Mouse (Mus musculus): ENCODE results near the gene Vmn2r108. TPM values are rescaled to one million over a fixed set of nuclear protein-coding genes. Genes with fewer than 3 reads are reported as not detected.
"Not testable (repeated sequence)": the region's sequence is repeated elsewhere in the genome, so short reads cannot be mapped to it uniquely, and the experiment has no call there.

The Vmn2r108 gene
- not detected in 2 replicates for polyA plus RNA-seq (2012; ENCODE audit: insufficient read depth, low replicate concordance)

GRCm38 (mm10) chr17:20481231-20481630 is at the start of gene Vmn2r108:
Gene Vmn2r108 (minus strand): TSS chr17:20481331.
- TF ChIP-seq FLI1 (IDR thresholded peaks at IDR 0.05; ENCODE audit: low read length): no peak
- TF ChIP-seq GATA1 (IDR thresholded peaks at IDR 0.05; ENCODE audit: borderline replicate concordance, low read length): no peak

DNA sequence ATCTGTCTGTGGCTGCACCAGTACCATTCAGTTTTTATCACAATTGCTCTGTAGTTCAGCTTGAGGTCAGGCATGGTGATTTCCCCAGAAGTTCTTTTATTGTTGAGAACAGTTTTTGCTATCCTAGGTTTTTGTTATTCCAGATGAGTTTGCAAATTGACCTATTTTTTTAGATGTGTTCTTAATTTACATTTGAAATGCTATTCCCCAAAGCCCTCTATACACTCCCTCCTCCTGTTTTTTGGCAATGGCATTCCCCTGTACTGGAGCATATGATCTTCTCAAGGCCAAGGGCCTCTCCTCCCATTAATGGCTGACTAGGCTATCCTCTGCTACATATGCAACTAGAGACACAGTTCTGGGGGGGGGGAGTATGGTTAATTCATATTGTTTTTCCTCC is 27.1 kb upstream of the Vmn2r108 start:
- not testable (repeated sequence) for H3K4me3 ChIP-seq (replicated peaks); H3K36me3 ChIP-seq (replicated peaks; ENCODE audit: low read length); H3K4me1 ChIP-seq; H3K27me3 ChIP-seq (replicated peaks); H3K9me3 ChIP-seq

More at GRCm38 (mm10) chr17:20481231-20481630, at the start of gene Vmn2r108:
- no peaks in the 10 kb centered on the region for H3K4me1 ChIP-seq
- H3K9me3 ChIP-seq: no peaks in the 10 kb centered on the region
- no peaks in the 10 kb centered on the region for H3K36me3 ChIP-seq (replicated peaks; ENCODE audit: low read length)
- H3K27me3 ChIP-seq (replicated peaks): no peaks in the 10 kb centered on the region
- no peak within 1 kb of the TSS for H3K4me3 ChIP-seq (replicated peaks)

DNA sequence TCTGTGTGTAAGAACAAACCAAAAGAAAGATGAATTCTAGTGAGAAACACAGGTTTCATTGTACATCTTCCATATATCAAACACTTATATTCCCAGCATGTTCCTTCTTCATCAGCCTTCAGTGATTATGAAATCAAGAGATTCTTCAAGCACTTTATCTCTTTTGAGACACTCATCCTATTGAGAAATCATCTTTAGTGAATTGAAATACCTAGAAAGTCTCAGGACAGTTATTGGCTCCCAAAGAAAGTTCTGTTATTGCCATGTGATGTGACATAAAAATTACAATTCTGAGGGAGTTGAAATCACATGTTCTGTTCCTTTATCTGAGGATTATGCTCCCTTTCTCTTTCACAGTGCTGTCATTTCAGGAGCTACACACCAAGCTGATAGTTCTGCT is 16.7 kb upstream of the Vmn2r108 start, which contains the start of gene Vmn1r225:
Vmn1r225 (plus strand) TSS at position 301 of the 400 bp plus-strand sequence.
- no peaks in the 10 kb centered on the region for H3K4me1 ChIP-seq
- no peaks in the 10 kb centered on the region for H3K27me3 ChIP-seq (replicated peaks)
- H3K4me3 ChIP-seq (replicated peaks): no peak within 1 kb of the TSS
- no peaks in the 10 kb centered on the region for H3K9me3 ChIP-seq
- TF ChIP-seq GATA1 (IDR thresholded peaks at IDR 0.05; ENCODE audit: borderline replicate concordance, low read length) (no peak), FLI1 (IDR thresholded peaks at IDR 0.05; ENCODE audit: low read length) (no peak)
- H3K36me3 ChIP-seq (replicated peaks; ENCODE audit: low read length): no peaks in the 10 kb centered on the region

- Histone ChIP-seq H3K27me3 (replicated peaks) (no peaks in the 10 kb centered on the region), H3K9me3 (no peaks in the 10 kb centered on the region), H3K4me1 (no peaks in the 10 kb centered on the region), H3K36me3 (replicated peaks; ENCODE audit: low read length) (no peaks in the 10 kb centered on the region), H3K4me3 (replicated peaks) (no peak overlapping the region)
- TF ChIP-seq GATA1 (IDR thresholded peaks at IDR 0.05; ENCODE audit: borderline replicate concordance, low read length) (no peak), FLI1 (IDR thresholded peaks at IDR 0.05; ENCODE audit: low read length) (no peak)
Measured at GRCm38 (mm10) chr17:20473311-20473710, 7.8 kb downstream of the Vmn2r108 start.

DNA sequence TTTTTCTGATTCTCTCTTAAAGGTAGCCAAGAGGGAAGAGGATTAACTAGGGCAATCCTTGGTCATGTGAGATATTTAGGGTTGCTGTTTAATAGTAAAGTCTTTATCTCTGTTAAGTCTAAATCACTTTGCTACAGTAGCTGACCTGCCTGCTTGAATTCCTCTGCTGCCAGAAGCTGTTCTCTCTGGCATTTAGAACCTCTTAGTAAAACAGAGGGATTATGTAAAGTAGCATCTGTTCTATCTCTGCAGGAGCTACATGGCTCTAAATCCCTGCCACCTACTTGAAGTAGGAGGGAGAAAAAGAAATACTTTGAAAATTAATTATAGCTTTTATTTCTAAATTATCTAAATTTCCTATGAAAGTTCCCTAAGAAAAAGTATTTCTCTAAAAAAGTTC is 41.9 kb downstream of the Vmn2r108 start:
- H3K27me3 ChIP-seq (replicated peaks): no peaks in the 10 kb centered on the region
- H3K36me3 ChIP-seq (replicated peaks; ENCODE audit: low read length): no peaks in the 10 kb centered on the region
- TF ChIP-seq GATA1 (IDR thresholded peaks at IDR 0.05; ENCODE audit: borderline replicate concordance, low read length): no peak
- TF ChIP-seq FLI1 (IDR thresholded peaks at IDR 0.05; ENCODE audit: low read length): no peak
- peaks cover 14% of the 10 kb centered on the region for H3K9me3 ChIP-seq
- H3K4me1 ChIP-seq: no peaks in the 10 kb centered on the region
- H3K4me3 ChIP-seq (replicated peaks): no peak overlapping the region

DNA sequence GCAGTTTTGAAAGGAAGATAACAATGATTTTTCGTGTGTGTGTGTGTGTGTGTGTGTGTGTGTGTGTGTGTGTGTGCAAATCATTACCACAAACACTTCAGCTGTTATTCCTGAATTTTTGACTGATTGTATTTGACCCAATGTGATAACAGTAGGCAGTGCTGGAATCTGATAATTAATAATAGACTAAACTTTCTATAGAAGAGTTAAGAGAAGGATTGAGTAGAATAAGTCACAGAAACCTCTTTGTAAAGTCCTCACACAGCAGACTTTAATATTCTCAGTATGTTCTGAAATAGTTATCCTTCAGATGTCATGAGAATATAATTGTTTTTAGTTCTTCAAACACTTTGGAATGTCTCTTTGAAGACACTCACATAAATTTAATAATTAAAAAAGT is 67.3 kb downstream of the Vmn2r108 start, which contains the start of gene Vmn1r224:
Vmn1r224 (plus strand) TSS at position 301 of the 400 bp plus-strand sequence.
- H3K9me3 ChIP-seq: 0 out of 2 replicates have a peak, but pooled peaks cover 3% of the 10 kb centered on the region
- H3K36me3 ChIP-seq (replicated peaks; ENCODE audit: low read length): no peaks in the 10 kb centered on the region
- no peaks in the 10 kb centered on the region for H3K27me3 ChIP-seq (replicated peaks)
- H3K4me3 ChIP-seq (replicated peaks): no peak within 1 kb of the TSS
- TF ChIP-seq FLI1 (IDR thresholded peaks at IDR 0.05; ENCODE audit: low read length) (no peak), GATA1 (IDR thresholded peaks at IDR 0.05; ENCODE audit: borderline replicate concordance, low read length) (no peak)
- H3K4me1 ChIP-seq: no peaks in the 10 kb centered on the region

Other genes starting within 250 kb of the Vmn2r108 start
- gene Vmn2r105, start 246.3 kb downstream of the Vmn2r108 start, polyA plus RNA-seq (2012; ENCODE audit: insufficient read depth, low replicate concordance): not detected in 2 replicates
- not detected in 2 replicates for gene Vmn2r106, start 195.8 kb downstream of the Vmn2r108 start, polyA plus RNA-seq (2012; ENCODE audit: insufficient read depth, low replicate concordance)
- 0.16 TPM in 1 of 2 replicates, not detected in the other for gene Vmn2r107, start 136.1 kb downstream of the Vmn2r108 start, polyA plus RNA-seq (2012; ENCODE audit: insufficient read depth, low replicate concordance)
- not detected in 2 replicates for gene Vmn1r224, start 67.2 kb downstream of the Vmn2r108 start, polyA plus RNA-seq (2012; ENCODE audit: insufficient read depth, low replicate concordance)
- not detected in 2 replicates for gene Vmn1r225, start 16.8 kb upstream of the Vmn2r108 start, polyA plus RNA-seq (2012; ENCODE audit: insufficient read depth, low replicate concordance)
- not detected in 2 replicates for gene Vmn2r109, start 83.4 kb upstream of the Vmn2r108 start, polyA plus RNA-seq (2012; ENCODE audit: insufficient read depth, low replicate concordance)
- gene Vmn2r110, start 115.1 kb upstream of the Vmn2r108 start, polyA plus RNA-seq (2012; ENCODE audit: insufficient read depth, low replicate concordance): 0.02 TPM in 1 of 2 replicates, not detected in the other
- not detected in 2 replicates for gene Fpr-rs3, start 143.5 kb upstream of the Vmn2r108 start, polyA plus RNA-seq (2012; ENCODE audit: insufficient read depth, low replicate concordance)
- gene Vmn1r226, start 201.5 kb upstream of the Vmn2r108 start, polyA plus RNA-seq (2012; ENCODE audit: insufficient read depth, low replicate concordance): not detected in 2 replicates
- not detected in 2 replicates for gene Vmn1r227, start 248.5 kb upstream of the Vmn2r108 start, polyA plus RNA-seq (2012; ENCODE audit: insufficient read depth, low replicate concordance)